Mouse (Mus musculus) G1E (cell line): ENCODE results near the gene Mgrn1.

Experiments
- CTCF ChIP-seq: IDR thresholded peaks from 2 replicates; pipeline ENCODE4 v1.5.1; 2012; ENCODE audit warnings: low read depth, low read length, inconsistent platforms, mixed read lengths
- GATA1 ChIP-seq: IDR thresholded peaks from 2 replicates; pipeline ENCODE4 v1.6.1; 2012; ENCODE audit warnings: borderline replicate concordance, low read length, inconsistent platforms, mixed read lengths
- POLR2AphosphoS5 ChIP-seq: IDR thresholded peaks from 2 replicates; pipeline ENCODE4 v1.6.1; 2012; ENCODE audit warnings: low read depth, low read length, inconsistent platforms; ENCODE audit not compliant: insufficient replicate concordance
- TAL1 ChIP-seq: conservative IDR thresholded peaks from 2 replicates; pipeline ENCODE4 v1.6.1; 2012; ENCODE audit warnings: low read depth, low read length, inconsistent platforms, mixed read lengths

- TF ChIP-seq POLR2AphosphoS5 (no peak), CTCF (no peak), TAL1 (no peak), GATA1 (no peak)
Measured at GRCm38 (mm10) chr16:4968426-4968825, 82.4 kb downstream of the Mgrn1 start.
